Mouse (Mus musculus): ENCODE measurements around the gene Susd1.

Susd1 gene

DNA sequence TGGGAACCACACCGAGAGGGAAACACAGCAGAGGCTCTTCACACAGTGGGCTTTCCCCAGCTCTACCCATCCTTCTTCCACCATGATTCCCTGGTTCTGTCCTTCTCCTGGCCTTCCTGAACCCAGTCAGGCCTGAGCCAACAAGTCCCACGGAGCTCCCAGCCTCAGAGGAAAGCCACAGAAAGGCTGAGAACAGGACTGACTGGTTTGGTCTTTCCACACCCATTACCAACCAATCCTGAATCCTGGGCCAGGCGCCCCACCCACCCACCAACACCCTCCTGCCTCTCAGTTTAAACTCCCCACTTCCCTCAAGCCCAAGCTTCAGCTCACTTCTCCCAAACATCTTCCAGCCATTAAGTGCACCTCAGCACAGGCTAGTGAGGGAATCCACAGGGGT, 4.4 kb downstream of the Susd1 start:
- peak; percentile 34 to 66 for DNase-seq (ENCODE audit: low spot score in 2 of 2)

DNA sequence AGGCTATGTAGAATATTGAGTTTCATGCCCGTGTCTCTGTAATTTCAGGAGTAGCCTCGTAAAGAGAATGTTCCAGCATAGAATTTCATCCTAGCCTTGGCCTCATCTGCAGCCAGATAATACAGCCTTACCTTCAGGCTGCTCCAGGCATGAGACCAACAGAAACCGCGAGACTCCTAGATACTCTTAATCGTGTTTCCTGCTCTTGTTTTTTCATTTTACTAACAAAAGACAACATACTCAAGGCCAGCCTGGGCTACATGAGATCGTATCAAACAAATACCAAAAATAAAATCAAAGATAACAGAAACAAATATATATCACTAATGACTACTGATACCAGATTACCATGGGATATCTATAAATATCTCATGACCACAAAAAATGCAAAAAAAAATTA, 9.3 kb downstream of the Susd1 start:
- no peak for DNase-seq (ENCODE audit: low spot score in 2 of 2)

DNA sequence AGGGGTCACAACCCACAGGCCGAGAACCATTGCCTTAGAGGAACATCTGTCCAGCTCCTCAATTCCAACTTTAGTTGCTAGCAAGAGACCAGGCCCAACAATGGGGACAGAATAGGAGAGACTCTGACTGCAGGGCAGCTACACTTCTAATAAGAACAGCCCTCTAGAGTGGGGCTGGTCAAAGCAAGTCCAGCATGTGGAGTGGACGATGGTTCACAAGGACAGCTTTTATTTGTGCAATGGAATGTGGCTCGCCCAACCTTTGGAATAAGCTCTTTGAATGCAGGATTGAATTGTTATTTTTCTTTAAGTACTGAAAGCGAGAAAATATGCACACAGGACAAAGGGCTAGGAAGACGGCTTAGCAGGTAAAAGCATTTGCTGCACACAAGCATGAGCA, 12.0 kb downstream of the Susd1 start:
- DNase-seq (ENCODE audit: low spot score in 2 of 2) = no peak

- DNase-seq (ENCODE audit: low spot score in 2 of 2) = no peak
Observed at GRCm38 (mm10) chr4:59422808-59423207, 15.6 kb downstream of the Susd1 start.

DNA sequence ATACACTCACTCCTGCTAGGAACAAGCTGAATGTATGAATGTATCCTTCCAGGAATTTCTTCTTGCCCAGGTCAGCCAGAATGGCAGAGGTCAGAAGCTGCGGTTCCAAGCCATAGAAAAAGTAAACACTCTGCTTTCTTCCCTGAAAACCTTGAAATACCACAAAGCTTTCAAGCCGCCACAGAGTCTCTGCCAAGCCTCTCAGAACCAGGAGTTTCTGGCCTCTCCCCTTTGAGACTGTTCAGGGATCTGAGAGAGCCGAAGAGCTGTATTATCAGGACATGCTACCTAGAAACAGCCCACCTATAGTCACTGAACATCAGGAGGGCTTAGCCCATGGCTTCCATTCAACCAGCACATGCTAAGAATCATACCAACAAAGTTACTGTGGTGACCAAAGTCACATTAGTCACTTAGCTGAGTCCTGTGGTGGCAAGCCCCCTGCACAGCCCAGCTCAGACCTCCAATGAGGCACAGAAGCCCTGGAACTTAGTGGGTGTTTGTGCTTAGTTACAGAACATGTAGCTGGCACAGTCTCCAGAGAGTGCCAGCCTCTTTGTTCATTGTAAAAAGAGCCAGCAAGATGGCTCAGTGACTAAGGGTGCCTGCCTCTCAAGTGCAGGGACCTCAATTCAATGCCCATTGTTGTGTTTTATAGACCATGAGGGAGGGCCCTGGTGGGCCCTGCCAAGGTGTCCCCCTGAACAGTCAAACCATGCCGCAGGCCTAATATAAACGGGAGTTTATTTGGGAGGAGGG, 16.2 kb downstream of the Susd1 start:
- DNase-seq (ENCODE audit: low spot score in 2 of 2) = no peak

GRCm38 (mm10) chr4:59421369-59421746, 17.1 kb downstream of the Susd1 start:
- no peak for DNase-seq (ENCODE audit: low spot score in 2 of 2)

GRCm38 (mm10) chr4:59420695-59421368, 17.6 kb downstream of the Susd1 start:
- no peak for DNase-seq (ENCODE audit: low spot score in 2 of 2)

GRCm38 (mm10) chr4:59419211-59419610, 19.2 kb downstream of the Susd1 start:
- DNase-seq (ENCODE audit: low spot score in 2 of 2) = no peak

DNA sequence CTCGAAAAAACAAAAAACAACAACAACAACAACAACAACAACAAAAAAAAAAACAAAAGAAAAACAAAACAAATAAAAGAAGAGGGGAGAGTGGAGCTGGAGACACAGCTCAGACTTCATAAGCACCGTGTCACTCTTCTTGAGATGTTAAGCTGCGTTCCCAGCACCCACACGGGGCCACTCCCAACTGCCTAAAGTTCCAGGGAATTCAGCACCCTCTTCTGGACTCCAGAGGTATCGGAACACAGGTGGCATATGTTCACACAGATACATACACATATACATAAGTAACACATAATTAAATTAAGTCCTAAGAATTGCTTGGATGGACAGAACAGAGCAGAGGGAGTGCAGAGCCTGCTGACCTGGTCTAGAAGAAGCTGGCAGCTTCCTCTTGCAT, 25.0 kb downstream of the Susd1 start:
- DNase-seq (ENCODE audit: low spot score in 2 of 2) = no peak

DNA sequence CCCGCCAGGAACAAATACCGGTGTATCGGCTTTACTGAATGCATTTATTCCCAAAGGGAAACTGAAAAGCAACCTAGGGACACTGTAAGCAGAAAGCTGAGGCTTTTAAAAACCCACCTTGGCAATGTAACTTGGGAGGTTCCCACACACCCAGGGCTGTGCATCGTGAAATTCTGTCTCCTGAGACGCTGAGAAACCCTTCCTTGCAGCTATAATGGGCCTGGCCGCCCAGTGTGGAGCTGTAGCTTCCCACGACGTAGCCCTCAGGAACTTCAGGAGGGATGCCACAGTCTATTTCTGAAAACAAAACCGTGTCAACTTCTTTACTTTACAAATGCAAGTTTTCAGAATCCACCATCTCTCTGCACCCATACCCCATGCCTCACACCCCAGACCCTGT, 27.3 kb downstream of the Susd1 start:
- DNase-seq (ENCODE audit: low spot score in 2 of 2) = no peak

DNA sequence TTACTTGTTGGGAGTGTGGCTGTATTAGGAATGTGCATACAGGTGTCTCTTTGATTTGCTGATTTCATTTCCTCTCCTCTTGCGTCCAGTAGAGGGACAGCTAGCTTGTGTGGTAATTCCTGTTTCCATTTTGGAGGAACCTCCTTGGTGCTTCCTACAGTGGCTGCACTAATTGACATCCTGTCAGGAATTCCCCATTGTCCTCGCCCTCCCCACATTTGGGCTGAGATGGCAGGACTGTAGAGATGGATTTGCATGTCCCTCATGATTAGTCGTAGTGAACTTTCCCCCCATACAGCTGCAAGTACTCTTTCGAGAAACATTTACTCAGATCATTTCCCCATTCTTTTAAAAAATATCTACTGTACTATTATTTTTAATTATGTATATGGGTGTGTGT, 30.7 kb downstream of the Susd1 start:
- no peak for DNase-seq (ENCODE audit: low spot score in 2 of 2)

DNA sequence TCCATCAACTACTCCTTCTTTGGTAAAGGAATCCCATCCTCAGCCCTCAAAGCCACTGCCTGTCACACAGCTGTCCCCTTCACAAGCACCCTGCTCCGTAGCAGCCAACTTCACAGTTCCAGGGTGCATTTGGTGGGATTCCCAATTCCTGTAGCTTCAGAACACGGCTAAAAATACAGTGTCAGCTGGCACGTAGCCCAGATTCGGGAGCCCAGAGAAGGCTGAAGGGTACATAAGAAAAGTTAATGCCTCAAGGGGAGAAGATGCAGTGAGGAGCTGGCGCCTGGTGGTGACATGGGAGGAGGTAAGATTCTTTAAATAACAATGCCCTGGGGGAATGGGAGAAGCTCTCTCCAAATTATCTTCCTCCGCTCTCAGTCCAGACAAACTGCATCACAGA, 34.1 kb downstream of the Susd1 start:
- DNase-seq (ENCODE audit: low spot score in 2 of 2) = no peak

DNA sequence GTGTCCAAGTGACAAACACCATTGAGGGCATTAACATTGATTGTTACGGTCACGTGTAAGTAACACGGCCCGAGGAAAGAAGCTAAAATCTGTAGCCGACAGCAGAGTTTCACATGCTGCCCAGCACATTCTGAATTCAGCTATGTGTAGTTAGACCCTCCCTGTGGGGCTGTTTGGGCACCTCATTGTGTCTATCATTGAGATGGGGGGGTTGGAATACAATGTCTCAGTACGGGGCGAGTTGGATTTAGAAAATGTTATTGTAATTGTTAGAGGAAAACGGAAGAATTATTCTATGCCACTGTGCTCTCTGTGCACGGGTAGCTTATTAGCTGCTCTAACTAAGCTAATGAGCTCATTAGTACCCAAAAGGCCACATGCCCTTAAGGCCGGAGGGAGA, 37.5 kb downstream of the Susd1 start:
- no peak for DNase-seq (ENCODE audit: low spot score in 2 of 2)

DNA sequence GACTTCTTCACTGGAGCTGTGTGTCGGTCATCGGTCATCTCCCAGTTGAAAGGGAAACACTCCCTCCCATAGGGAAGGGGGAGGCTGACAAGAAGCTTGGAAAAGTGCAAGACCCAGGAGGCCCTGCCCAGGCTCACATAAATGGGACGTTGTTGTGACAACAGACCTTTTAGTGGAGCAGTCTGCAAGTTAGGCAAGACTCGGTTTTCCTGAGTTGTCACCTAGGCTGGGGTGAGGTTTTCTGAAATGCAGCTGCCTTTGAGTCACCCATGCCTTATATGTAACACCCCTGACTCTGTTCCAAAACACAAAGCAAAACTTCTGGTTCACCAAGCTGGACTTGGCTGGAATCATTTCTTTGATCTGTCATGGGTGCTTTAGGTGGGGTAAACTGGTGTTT, 39.1 kb downstream of the Susd1 start:
- DNase-seq (ENCODE audit: low spot score in 2 of 2) = peak in 1 of 2 experiments; percentile 41

GRCm38 (mm10) chr4:59395528-59395927, 42.9 kb downstream of the Susd1 start:
- DNase-seq (ENCODE audit: low spot score in 2 of 2) = no peak

GRCm38 (mm10) chr4:59394155-59394554, 44.3 kb downstream of the Susd1 start:
- DNase-seq (ENCODE audit: low spot score in 2 of 2) = no peak

DNA sequence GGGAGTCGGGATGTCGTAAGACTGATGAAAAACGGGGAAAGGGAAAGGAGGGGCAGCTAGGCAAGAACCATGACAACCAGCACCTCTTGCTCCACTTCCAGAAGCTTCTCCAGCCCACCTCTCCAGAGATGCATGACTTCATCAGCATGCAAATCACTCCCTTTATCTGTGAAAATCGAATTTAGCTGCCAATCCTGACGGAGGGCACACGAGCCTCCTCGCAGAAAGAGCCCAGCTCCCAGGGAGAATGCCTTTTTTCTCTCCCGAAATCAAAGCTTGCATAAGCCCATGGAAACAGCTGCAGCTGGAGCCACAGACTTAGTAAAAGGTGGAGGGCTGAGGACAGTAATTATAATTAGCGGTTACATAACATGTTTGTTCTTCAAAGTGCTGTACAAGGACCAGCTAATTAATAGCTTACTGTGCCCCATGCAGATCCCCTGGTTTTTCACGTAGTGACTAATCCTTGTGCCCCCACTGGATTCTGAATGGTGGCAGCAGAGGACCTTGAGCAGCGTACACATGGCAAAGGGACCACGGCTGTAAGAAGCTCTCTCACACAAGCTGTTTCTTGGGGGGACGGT, 49.9 kb downstream of the Susd1 start:
- DNase-seq (ENCODE audit: low spot score in 2 of 2) = no peak

- DNase-seq (ENCODE audit: low spot score in 2 of 2) = no peak
Observed at GRCm38 (mm10) chr4:59387387-59388210, 50.8 kb downstream of the Susd1 start.

DNA sequence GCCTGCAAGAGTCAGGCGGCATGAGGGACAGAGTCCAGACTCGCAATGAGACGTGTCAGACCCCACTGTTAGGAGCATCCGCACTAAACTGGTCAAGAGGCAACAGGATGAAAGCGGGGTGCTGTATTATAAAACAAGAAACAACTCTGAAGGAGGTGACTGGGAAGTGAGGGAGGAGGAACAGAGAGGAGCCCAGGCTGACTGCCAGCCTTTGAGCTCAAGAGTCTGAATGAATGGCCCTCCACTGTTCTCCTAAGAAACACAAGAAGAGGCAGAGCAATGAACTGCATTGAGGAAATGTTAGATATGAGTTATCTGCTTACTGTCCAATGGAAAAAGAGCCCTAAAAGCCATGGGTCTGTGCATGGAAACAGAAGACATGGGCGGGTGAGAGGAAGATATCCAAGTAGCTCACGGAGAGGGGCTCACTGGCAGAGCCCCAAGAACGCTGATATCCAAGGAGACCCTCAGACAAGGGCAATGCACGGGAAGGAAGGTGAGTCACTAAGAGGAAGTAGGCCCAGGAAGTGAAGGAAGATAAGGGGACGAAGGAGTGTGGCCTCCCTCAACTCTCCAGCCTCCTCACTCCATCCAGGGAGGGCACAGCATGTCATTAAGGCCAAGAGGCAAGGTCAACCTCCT, 53.1 kb downstream of the Susd1 start:
- no peak for DNase-seq (ENCODE audit: low spot score in 2 of 2)

- DNase-seq (ENCODE audit: low spot score in 2 of 2) = no peak
Observed at GRCm38 (mm10) chr4:59383791-59384190, 54.6 kb downstream of the Susd1 start.

DNA sequence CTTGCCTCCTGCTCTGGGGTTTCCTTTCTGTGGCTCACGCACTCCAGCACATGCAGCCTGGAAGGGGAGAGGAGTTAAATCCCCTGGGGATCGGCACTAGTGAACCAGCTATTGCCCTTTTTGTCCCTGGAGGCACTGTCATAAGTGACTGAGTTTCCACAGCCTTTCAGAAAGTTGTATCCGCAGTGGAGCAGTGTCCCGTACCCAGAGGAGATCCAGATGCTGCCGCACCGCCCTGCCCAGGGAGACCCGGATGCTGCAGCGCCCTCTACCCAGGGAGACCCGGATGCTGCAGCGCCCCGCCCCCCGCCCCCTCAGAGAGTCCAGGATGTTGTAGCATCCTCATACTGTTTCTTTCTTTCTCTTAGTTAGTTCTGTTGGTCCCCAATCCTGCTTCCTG, 56.3 kb downstream of the Susd1 start:
- no peak for DNase-seq (ENCODE audit: low spot score in 2 of 2)

Measured in urinary bladder, adult 18-20 months (tissue).